Mouse (Mus musculus): ENCODE measurements at regions not wholly inside any gene's neighbourhood (a gene's known extent, or its start where the extent isn't known, plus 50 kb on each side); places are given as distances from the start of the nearest gene placed in this dataset.

GRCm38 (mm10) chr13:110944683-110945082 lies 310.1 kb upstream of the Actbl2 start:
- no peak overlapping the region for H3K9ac ChIP-seq
- no peaks in the 10 kb centered on the region for H3K36me3 ChIP-seq
- 80% methylated on average over 5 of the region's 5 CpGs for WGBS
- no peak for ATAC-seq
- H3K9me3 ChIP-seq: no peaks in the 10 kb centered on the region
- no peaks in the 10 kb centered on the region for H3K4me1 ChIP-seq (replicated peaks)
- no peak overlapping the region for H3K27ac ChIP-seq
- no peaks in the 10 kb centered on the region for H3K27me3 ChIP-seq (replicated peaks)
- H3K4me2 ChIP-seq (replicated peaks): no peak overlapping the region
- H3K4me3 ChIP-seq (replicated peaks): no peak overlapping the region

- no peak overlapping the region for H3K27ac ChIP-seq
- H3K4me1 ChIP-seq (replicated peaks): no peaks in the 10 kb centered on the region
- 50% methylated on average over 5 of the region's 5 CpGs for WGBS
- H3K4me3 ChIP-seq (replicated peaks): no peak overlapping the region
- H3K36me3 ChIP-seq: no peaks in the 10 kb centered on the region
- H3K4me2 ChIP-seq (replicated peaks): no peak overlapping the region
- no peak overlapping the region for H3K9ac ChIP-seq
- ATAC-seq: no peak
- H3K27me3 ChIP-seq (replicated peaks): no peaks in the 10 kb centered on the region
- H3K9me3 ChIP-seq: no peaks in the 10 kb centered on the region
Observed at GRCm38 (mm10) chr13:110960212-110960611, 294.6 kb upstream of the Actbl2 start.

- Histone ChIP-seq H3K4me2 (replicated peaks) (peak overlapping the region; percentile 19; the same call in 1 of the 2 replicates), H3K36me3 (no peaks in the 10 kb centered on the region), H3K4me1 (replicated peaks) (0 out of 2 replicates have a peak, but pooled peaks cover 7% of the 10 kb centered on the region), H3K4me3 (replicated peaks) (no peak overlapping the region), H3K9me3 (no peaks in the 10 kb centered on the region), H3K27me3 (replicated peaks) (no peaks in the 10 kb centered on the region), H3K27ac (peak overlapping the region; percentile 41; the same call in 1 of the 2 replicates), H3K9ac (no peak overlapping the region)
- ATAC-seq: peak; percentile 67
- 34% methylated on average over 8 of the region's 8 CpGs for WGBS
Observed at GRCm38 (mm10) chr13:110967109-110967508, 287.7 kb upstream of the Actbl2 start.

- Histone ChIP-seq H3K9me3 (no peaks in the 10 kb centered on the region), H3K4me2 (replicated peaks) (no peak overlapping the region)
- WGBS: 47% methylated on average over 5 of the region's 5 CpGs
Observed at GRCm38 (mm10) chr13:110967626-110968506, 286.9 kb upstream of the Actbl2 start.

GRCm38 (mm10) chr13:110968507-110968905 lies 286.3 kb upstream of the Actbl2 start:
- no peak overlapping the region for H3K9ac ChIP-seq
- 0 out of 2 replicates have a peak, but pooled peaks cover 7% of the 10 kb centered on the region for H3K4me1 ChIP-seq (replicated peaks)
- ATAC-seq: no peak
- no peak overlapping the region for H3K4me2 ChIP-seq (replicated peaks)
- WGBS: 43% methylated on average over 7 of the region's 7 CpGs
- no peaks in the 10 kb centered on the region for H3K27me3 ChIP-seq (replicated peaks)
- H3K27ac ChIP-seq: no peak overlapping the region
- no peaks in the 10 kb centered on the region for H3K9me3 ChIP-seq
- H3K36me3 ChIP-seq: no peaks in the 10 kb centered on the region
- no peak overlapping the region for H3K4me3 ChIP-seq (replicated peaks)

More at GRCm38 (mm10) chr13:110967626-110968506, 286.9 kb upstream of the Actbl2 start:
- Histone ChIP-seq H3K4me3 (replicated peaks) (no peak overlapping the region), H3K9ac (no peak overlapping the region), H3K4me1 (replicated peaks) (0 out of 2 replicates have a peak, but pooled peaks cover 7% of the 10 kb centered on the region), H3K27ac (peak overlapping the region; percentile 41; the same call in 1 of the 2 replicates), H3K36me3 (no peaks in the 10 kb centered on the region), H3K27me3 (replicated peaks) (no peaks in the 10 kb centered on the region)
- peak; percentile 93 for ATAC-seq

- Histone ChIP-seq H3K4me2 (replicated peaks) (no peak overlapping the region), H3K27ac (no peak overlapping the region), H3K9ac (no peak overlapping the region), H3K4me1 (replicated peaks) (no peaks in the 10 kb centered on the region), H3K27me3 (replicated peaks) (no peaks in the 10 kb centered on the region), H3K36me3 (no peaks in the 10 kb centered on the region), H3K4me3 (replicated peaks) (no peak overlapping the region), H3K9me3 (no peaks in the 10 kb centered on the region)
- WGBS: 80% methylated on average over 5 of the region's 5 CpGs
- ATAC-seq: no peak
Observed at GRCm38 (mm10) chr13:110977379-110977778, 277.4 kb upstream of the Actbl2 start.

- H3K27ac ChIP-seq: no peak overlapping the region
- H3K9me3 ChIP-seq: no peaks in the 10 kb centered on the region
- no peaks in the 10 kb centered on the region for H3K36me3 ChIP-seq
- no peak overlapping the region for H3K4me2 ChIP-seq (replicated peaks)
- no peaks in the 10 kb centered on the region for H3K27me3 ChIP-seq (replicated peaks)
- ATAC-seq: no peak
- H3K9ac ChIP-seq: no peak overlapping the region
- no peak overlapping the region for H3K4me3 ChIP-seq (replicated peaks)
- 80% methylated on average over 3 of the region's 3 CpGs for WGBS
- no peaks in the 10 kb centered on the region for H3K4me1 ChIP-seq (replicated peaks)
Observed at GRCm38 (mm10) chr13:110978022-110978421, 276.8 kb upstream of the Actbl2 start.

- no peaks in the 10 kb centered on the region for H3K36me3 ChIP-seq
- H3K4me2 ChIP-seq (replicated peaks): no peak overlapping the region
- H3K4me3 ChIP-seq (replicated peaks): no peak overlapping the region
- no peak overlapping the region for H3K27ac ChIP-seq
- no peak for ATAC-seq
- H3K27me3 ChIP-seq (replicated peaks): no peaks in the 10 kb centered on the region
- WGBS: 91% methylated on average over 2 of the region's 2 CpGs
- H3K9ac ChIP-seq: no peak overlapping the region
- H3K4me1 ChIP-seq (replicated peaks): no peaks in the 10 kb centered on the region
- no peaks in the 10 kb centered on the region for H3K9me3 ChIP-seq
Observed at GRCm38 (mm10) chr13:110990677-110991076, 264.1 kb upstream of the Actbl2 start.

- Histone ChIP-seq H3K9me3 (no peaks in the 10 kb centered on the region), H3K4me2 (replicated peaks) (no peak overlapping the region), H3K36me3 (no peaks in the 10 kb centered on the region), H3K4me1 (replicated peaks) (no peaks in the 10 kb centered on the region), H3K4me3 (replicated peaks) (no peak overlapping the region), H3K27me3 (replicated peaks) (no peaks in the 10 kb centered on the region), H3K27ac (no peak overlapping the region), H3K9ac (no peak overlapping the region)
- WGBS: 90% methylated on average over 2 of the region's 2 CpGs
- no peak for ATAC-seq
Observed at GRCm38 (mm10) chr13:110991121-110991520, 263.7 kb upstream of the Actbl2 start.

GRCm38 (mm10) chr13:110994596-110994995 lies 260.2 kb upstream of the Actbl2 start:
- H3K27ac ChIP-seq: no peak overlapping the region
- no peaks in the 10 kb centered on the region for H3K27me3 ChIP-seq (replicated peaks)
- no peak overlapping the region for H3K9ac ChIP-seq
- ATAC-seq: no peak
- H3K4me1 ChIP-seq (replicated peaks): no peaks in the 10 kb centered on the region
- no peak overlapping the region for H3K4me2 ChIP-seq (replicated peaks)
- no peaks in the 10 kb centered on the region for H3K9me3 ChIP-seq
- H3K4me3 ChIP-seq (replicated peaks): no peak overlapping the region
- WGBS: 86% methylated on average over 3 of the region's 3 CpGs
- H3K36me3 ChIP-seq: no peaks in the 10 kb centered on the region

- H3K4me3 ChIP-seq (replicated peaks): no peak overlapping the region
- H3K4me2 ChIP-seq (replicated peaks): no peak overlapping the region
- ATAC-seq: no peak
- 78% methylated on average over 4 of the region's 4 CpGs for WGBS
- no peak overlapping the region for H3K9ac ChIP-seq
- no peak overlapping the region for H3K27ac ChIP-seq
- H3K9me3 ChIP-seq: no peaks in the 10 kb centered on the region
- H3K4me1 ChIP-seq (replicated peaks): no peaks in the 10 kb centered on the region
- H3K27me3 ChIP-seq (replicated peaks): no peaks in the 10 kb centered on the region
- no peaks in the 10 kb centered on the region for H3K36me3 ChIP-seq
Observed at GRCm38 (mm10) chr13:111002670-111003069, 252.1 kb upstream of the Actbl2 start.

- no peak overlapping the region for H3K4me2 ChIP-seq (replicated peaks)
- no peaks in the 10 kb centered on the region for H3K36me3 ChIP-seq
- ATAC-seq: no peak
- 76% methylated on average over 4 of the region's 4 CpGs for WGBS
- H3K4me3 ChIP-seq (replicated peaks): no peak overlapping the region
- no peaks in the 10 kb centered on the region for H3K9me3 ChIP-seq
- no peak overlapping the region for H3K9ac ChIP-seq
- H3K4me1 ChIP-seq (replicated peaks): no peaks in the 10 kb centered on the region
- H3K27me3 ChIP-seq (replicated peaks): no peaks in the 10 kb centered on the region
- H3K27ac ChIP-seq: no peak overlapping the region
Observed at GRCm38 (mm10) chr13:111014142-111014541, 240.7 kb upstream of the Actbl2 start.

GRCm38 (mm10) chr13:111030111-111030510 lies 224.7 kb upstream of the Actbl2 start:
- no peaks in the 10 kb centered on the region for H3K9me3 ChIP-seq
- no peaks in the 10 kb centered on the region for H3K27me3 ChIP-seq (replicated peaks)
- no peak overlapping the region for H3K4me3 ChIP-seq (replicated peaks)
- H3K4me2 ChIP-seq (replicated peaks): no peak overlapping the region
- WGBS: 47% methylated on average over 2 of the region's 2 CpGs
- H3K36me3 ChIP-seq: no peaks in the 10 kb centered on the region
- no peak for ATAC-seq
- H3K4me1 ChIP-seq (replicated peaks): no peaks in the 10 kb centered on the region
- H3K9ac ChIP-seq: no peak overlapping the region
- H3K27ac ChIP-seq: no peak overlapping the region

Measured in intestine, embryonic 15.5 days (tissue).